Mouse (Mus musculus) CH12.LX (cell line): ENCODE measurements around the gene Ufsp1. TPM values are rescaled to one million over a fixed set of nuclear protein-coding genes. Genes with fewer than 3 reads are reported as not detected.
A peak's percentile ranks its signal among the peaks of the same experiment; 100 is the strongest.

Experiments
- DNase-seq: peaks from one replicate; pipeline ENCODE4 v3.0.0-alpha.2; 2013; ENCODE audit errors: extremely low read depth
- H3K27ac ChIP-seq: 2 replicates; pipeline ENCODE4 v1.5.1; 2012; ENCODE audit warnings: low read depth, mild to moderate bottlenecking, control low read depth, moderate library complexity; ENCODE audit not compliant: insufficient read depth
- H3K27me3 ChIP-seq: replicated peaks from 2 replicates; pipeline ENCODE3; 2012; ENCODE audit warnings: inconsistent platforms
- H3K36me3 ChIP-seq, 2 experiments: replicated peaks in 1 of 2; 2 replicates each; pipeline versions ENCODE3 to v1.6.1; 2012; ENCODE audit warnings: inconsistent platforms in 1 of 2, low read length in 1 of 2, mild to moderate bottlenecking in 1 of 2, mixed read lengths in 1 of 2, moderate library complexity in 1 of 2; ENCODE audit not compliant: control insufficient read depth in 1 of 2, insufficient read depth in 1 of 2
- H3K4me1 ChIP-seq, 2 experiments: 2 replicates each; pipeline ENCODE4 v1.6.1; 2012; ENCODE audit warnings: inconsistent platforms in 1 of 2, moderate library complexity in 1 of 2; ENCODE audit not compliant: insufficient read depth in 2 of 2, control insufficient read depth in 1 of 2
- H3K4me2 ChIP-seq: 2 replicates; pipeline ENCODE4 v1.6.1; 2012; ENCODE audit warnings: low read depth, mild to moderate bottlenecking, control low read depth; ENCODE audit not compliant: poor library complexity, insufficient read depth, severe bottlenecking
- H3K4me3 ChIP-seq, 3 experiments: fragments of 150-350 bp in 1 of 3; sonication (generic) in 1 of 3; replicated peaks in 1 of 3; 2 replicates each; pipeline versions ENCODE3 to v1.5.1; 2011 to 2012; ENCODE audit warnings: low read depth in 2 of 3, low read length in 2 of 3, mild to moderate bottlenecking in 2 of 3, moderate library complexity in 2 of 3, control low read depth in 1 of 3, improper control_type of control experiment in 1 of 3, inconsistent platforms in 1 of 3, mixed read lengths in 1 of 3; ENCODE audit not compliant: poor library complexity in 1 of 3
- H3K79me2 ChIP-seq: replicated peaks from 2 replicates; pipeline ENCODE4 v1.6.1; 2012; ENCODE audit warnings: mild to moderate bottlenecking, moderate library complexity; ENCODE audit not compliant: control insufficient read depth, poor library complexity, insufficient read depth, severe bottlenecking; ENCODE audit errors: extremely low read depth
- H3K9ac ChIP-seq: 2 replicates; pipeline ENCODE4 v1.6.1; 2012; ENCODE audit warnings: low read depth, mild to moderate bottlenecking, control low read depth, moderate library complexity; ENCODE audit not compliant: insufficient read depth
- H3K9me3 ChIP-seq: replicated peaks from 2 replicates; pipeline ENCODE3; 2012; ENCODE audit warnings: low read length, inconsistent platforms, mixed read lengths
- BHLHE40 ChIP-seq: IDR thresholded peaks from 2 replicates; pipeline ENCODE4 v1.6.1; 2011; ENCODE audit warnings: mild to moderate bottlenecking, low read depth, low read length, improper control_type of control experiment
- CHD1 ChIP-seq: IDR thresholded peaks from 2 replicates; pipeline ENCODE4 v1.6.1; 2012; ENCODE audit warnings: low read depth, low read length, improper control_type of control experiment, inconsistent platforms
- E2F4 ChIP-seq: IDR thresholded peaks from 2 replicates; pipeline ENCODE4 v1.6.1; 2011; ENCODE audit warnings: low read depth, low read length, improper control_type of control experiment; ENCODE audit not compliant: insufficient replicate concordance
- EP300 ChIP-seq: IDR thresholded peaks from 2 replicates; pipeline ENCODE4 v1.6.1; 2011; ENCODE audit warnings: low read length, improper control_type of control experiment
- HCFC1 ChIP-seq: IDR thresholded peaks from 2 replicates; pipeline ENCODE4 v1.6.1; 2012; ENCODE audit warnings: low read depth, mild to moderate bottlenecking, inconsistent platforms, low read length, improper control_type of control experiment
- IRF4 ChIP-seq: IDR thresholded peaks from 2 replicates; pipeline ENCODE4 v1.6.1; 2014; ENCODE audit warnings: low read depth, mild to moderate bottlenecking, inconsistent platforms, low read length, improper control_type of control experiment
- MAX ChIP-seq: IDR thresholded peaks from 2 replicates; pipeline ENCODE4 v1.6.1; 2011; ENCODE audit warnings: low read length, improper control_type of control experiment
- MAZ ChIP-seq: IDR thresholded peaks from 2 replicates; pipeline ENCODE4 v1.6.1; 2012; ENCODE audit warnings: low read depth, mild to moderate bottlenecking, inconsistent platforms, low read length, improper control_type of control experiment, moderate library complexity
- MEF2A ChIP-seq: IDR thresholded peaks from 2 replicates; pipeline ENCODE4 v1.6.1; 2014; ENCODE audit warnings: low read depth, mild to moderate bottlenecking, inconsistent platforms, low read length, improper control_type of control experiment, borderline replicate concordance
- NELFE ChIP-seq: IDR thresholded peaks from 2 replicates; pipeline ENCODE4 v1.6.1; 2011; ENCODE audit warnings: low read depth, low read length, improper control_type of control experiment
- RAD21 ChIP-seq: IDR thresholded peaks from 2 replicates; pipeline ENCODE4 v1.6.1; 2011; ENCODE audit warnings: low read depth, mild to moderate bottlenecking, low read length, improper control_type of control experiment, moderate library complexity
- TBP ChIP-seq: conservative IDR thresholded peaks from 2 replicates; pipeline ENCODE4 v1.6.1; 2011; ENCODE audit warnings: low read depth, low read length, improper control_type of control experiment
- UBTF ChIP-seq: IDR thresholded peaks from 2 replicates; pipeline ENCODE4 v1.6.1; 2012; ENCODE audit warnings: low read depth, mild to moderate bottlenecking, inconsistent platforms, low read length, improper control_type of control experiment, moderate library complexity
- USF1 ChIP-seq: IDR thresholded peaks from 2 replicates; pipeline ENCODE4 v1.6.1; 2014; ENCODE audit warnings: low read depth, mild to moderate bottlenecking, inconsistent platforms, low read length, improper control_type of control experiment
- USF2 ChIP-seq: conservative IDR thresholded peaks from 2 replicates; pipeline ENCODE4 v1.6.1; 2011; ENCODE audit warnings: low read depth, low read length, improper control_type of control experiment
- ZKSCAN1 ChIP-seq: IDR thresholded peaks from 2 replicates; pipeline ENCODE4 v1.6.1; 2012; ENCODE audit warnings: low read depth, inconsistent platforms, low read length, improper control_type of control experiment, borderline replicate concordance
- ZMIZ1 ChIP-seq: IDR thresholded peaks from 2 replicates; pipeline ENCODE4 v1.6.1; 2012; ENCODE audit warnings: low read depth, mild to moderate bottlenecking, inconsistent platforms, low read length, improper control_type of control experiment
- dilution Hi-C: fragments of 300-500 bp; cut with MboI; formaldehyde crosslinking; loops from 2 replicates; pipeline ENCODE4 v1.14.3; 2020; ENCODE audit warnings: low sequenced_read_pairs; ENCODE audit not compliant: extremely low pct_unique_long_range_greater_than_20kb, extremely low pct_ligation_motif_present
- in situ Hi-C: fragments of 300-500 bp; cut with MboI; formaldehyde crosslinking; loops from 3 replicates; pipeline ENCODE4 v1.14.3; 2019; ENCODE audit warnings: low sequenced_read_pairs, low pct_ligation_motif_present, low pct_unique_long_range_greater_than_20kb, mixed read lengths
- polyA plus RNA-seq: library from polyadenylated mRNA; unstranded; fragments of >175 nt; gene quantifications from 2 replicates; pipeline ENCODE4 v1.2.1, GENCODE M21; 2012; ENCODE audit warnings: low read depth; ENCODE audit not compliant: insufficient read length
- total RNA-seq, 2 experiments: library from RNA; depleted of rRNA; stranded (reverse); fragments of 300-350 nt in 1 of 2; fragments of >200 nt in 1 of 2; gene quantifications; 2 replicates each; pipeline ENCODE4 v1.2.3; 2012 to 2014

Gene Ufsp1
- total and polyA plus RNA-seq, 3 experiments: 0.91 to 5.2 (median 2.9) TPM

DNA sequence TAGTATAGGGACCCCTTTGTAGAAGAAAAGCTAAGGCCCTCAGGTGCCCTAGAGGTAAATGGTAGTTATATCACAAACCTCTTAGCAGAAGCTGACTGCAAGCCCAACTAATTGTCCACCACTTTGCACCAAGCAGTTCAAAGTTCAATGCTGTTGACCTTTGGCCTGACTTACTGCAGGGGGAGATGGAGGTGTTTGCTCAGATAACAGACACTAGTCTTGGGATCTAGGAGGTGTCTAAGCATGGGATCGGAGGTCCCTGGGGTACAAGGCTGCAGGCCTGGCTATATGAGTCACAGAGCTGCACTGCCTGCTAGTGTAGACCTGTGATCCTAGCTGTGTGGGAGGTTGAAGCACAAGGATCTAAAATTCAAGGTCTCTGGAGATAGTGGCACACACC lies 24.1 kb downstream of the Ufsp1 start:
- Histone ChIP-seq H3K9ac (no peak overlapping the region), H3K4me2 (no peak overlapping the region), H3K79me2 (no peaks in the 10 kb centered on the region), H3K36me3 (peaks cover 42 to 83% of the 10 kb centered on the region in 2 experiments), H3K27ac (no peak overlapping the region), H3K4me1 (peaks cover 0 to 13% of the 10 kb centered on the region in 2 experiments; a peak in 1 of 4 replicates), H3K27me3 (no peaks in the 10 kb centered on the region), H3K4me3 (no peak overlapping the region), H3K9me3 (peaks cover 7% of the 10 kb centered on the region)
- no peak for DNase-seq
- in situ Hi-C loops: no loop called here
- TF ChIP-seq USF2 (no peak), E2F4 (no peak), ZKSCAN1 (no peak), CHD1 (no peak), MEF2A (no peak)
- dilution Hi-C loops: no loop called here

DNA sequence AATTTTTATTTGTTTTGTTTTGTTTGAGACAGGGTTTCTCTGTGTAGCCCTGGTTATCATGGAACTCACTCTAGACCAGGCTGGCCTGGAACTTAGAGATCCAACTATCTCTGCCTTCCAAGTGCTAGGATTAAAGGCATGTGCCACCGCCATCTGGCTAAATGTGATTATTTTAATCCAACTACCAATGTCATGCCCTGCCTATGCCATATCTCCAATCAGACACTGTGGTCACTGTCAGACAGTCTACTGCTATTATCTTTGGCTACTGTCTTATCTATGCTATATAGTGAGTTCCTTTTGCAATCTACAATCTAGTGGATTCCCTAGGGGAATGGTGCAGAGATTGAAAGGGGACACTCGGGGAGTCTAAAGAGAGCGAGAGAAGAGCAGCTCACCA lies 26.6 kb downstream of the Ufsp1 start:
- H3K4me1 ChIP-seq: peaks cover 0 to 13% of the 10 kb centered on the region in 2 experiments; a peak in 1 of 4 replicates

DNA sequence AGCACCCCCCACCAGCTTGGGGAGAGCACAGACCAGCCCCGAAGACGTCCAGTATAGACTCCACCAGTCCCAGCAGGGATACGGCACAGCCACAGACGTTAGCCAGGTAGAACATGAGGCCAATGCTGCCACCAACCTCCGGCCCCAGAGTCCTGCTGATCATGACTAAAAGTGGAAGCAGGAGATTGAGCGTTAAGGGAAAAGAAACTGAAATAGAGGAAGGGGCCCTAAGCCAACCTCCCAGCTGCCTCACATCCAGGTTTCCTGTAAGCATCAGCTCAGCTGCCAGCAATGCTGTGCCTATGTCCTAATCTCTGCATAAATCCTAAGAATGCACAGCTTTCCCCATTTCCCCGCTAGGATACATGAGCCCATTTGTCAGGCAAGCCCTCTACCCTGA lies 36.5 kb downstream of the Ufsp1 start:
- Histone ChIP-seq H3K9ac (no peak overlapping the region), H3K4me3 (no peak overlapping the region), H3K79me2 (no peaks in the 10 kb centered on the region), H3K27me3 (peaks cover 11% of the 10 kb centered on the region), H3K9me3 (no peaks in the 10 kb centered on the region), H3K4me2 (no peak overlapping the region), H3K4me1 (peaks cover 14 to 35% of the 10 kb centered on the region in 2 experiments), H3K36me3 (peaks cover 2 to 43% of the 10 kb centered on the region in 2 experiments), H3K27ac (no peak overlapping the region)
- in situ Hi-C loops: loop anchor here (10.0 kb wide), 1 partner anchor 154 kb away; no protein-coding TSS in a partner anchor
- DNase-seq: peak; percentile 49
- TF ChIP-seq BHLHE40 (0 out of 2 replicates have a peak, but pooled peaks have one; percentile 11), UBTF (no peak), MAZ (no peak), HCFC1 (no peak), USF1 (no peak), NELFE (no peak), TBP (no peak), IRF4 (peak; percentile 71), USF2 (no peak), CHD1 (no peak), EP300 (peak; percentile 66), ZMIZ1 (no peak), MAX (no peak)
- dilution Hi-C loops: no loop called here

More for the DNA sequence above, 26.6 kb downstream of the Ufsp1 start:
- no peaks in the 10 kb centered on the region for H3K27me3 ChIP-seq
- no peaks in the 10 kb centered on the region for H3K79me2 ChIP-seq
- no peak overlapping the region for H3K9ac ChIP-seq
- H3K4me2 ChIP-seq: no peak overlapping the region
- peaks cover 47 to 84% of the 10 kb centered on the region in 2 experiments for H3K36me3 ChIP-seq
- H3K27ac ChIP-seq: no peak overlapping the region
- no peak overlapping the region for H3K4me3 ChIP-seq
- no peak for DNase-seq
- dilution Hi-C loops: no loop called here
- H3K9me3 ChIP-seq: peaks cover 7% of the 10 kb centered on the region
- TF ChIP-seq NELFE: no peak
- TF ChIP-seq RAD21: no peak
- TF ChIP-seq, all 38 proteins: peak for 0
- in situ Hi-C loops: no loop called here
